Mouse (Mus musculus) layer of hippocampus, postnatal 25 days (tissue): ENCODE data around the gene Prpf6. TPM values are rescaled to one million over a fixed set of nuclear protein-coding genes. Genes with fewer than 3 reads are reported as not detected.

Experiments
- DNase-seq, 2 experiments: peaks; one replicate each; pipeline ENCODE4 v3.0.0; 2022; ENCODE audit warnings: mixed read lengths in 2 of 2, low spot score in 1 of 2; ENCODE audit errors: extremely low spot score in 1 of 2
- total RNA-seq, 2 experiments: library from RNA; stranded (reverse); gene quantifications; 2 replicates each; pipeline ENCODE4 v1.2.3; 2021

The Prpf6 gene
- total RNA-seq, 2 experiments from 2014 or later = 57.9 to 58.8 TPM

GRCm38 (mm10) chr2:181648926-181649325 lies 57.3 kb downstream of the Prpf6 start:
- no peak for DNase-seq

GRCm38 (mm10) chr2:181653065-181653464 lies 61.4 kb downstream of the Prpf6 start:
- DNase-seq = no peak

- DNase-seq = no peak
These were observed 61.9 kb downstream of the Prpf6 start for GRCm38 (mm10) chr2:181653523-181653922.

GRCm38 (mm10) chr2:181656734-181657133 lies 65.1 kb downstream of the Prpf6 start, which contains the start of gene Gm29797:
Gene Gm29797, plus strand, starts transcription at chr2:181657034.
- no peak for DNase-seq

- no peak for DNase-seq
These were observed 65.8 kb downstream of the Prpf6 start for GRCm38 (mm10) chr2:181657441-181657840.

GRCm38 (mm10) chr2:181658528-181658927 lies 66.9 kb downstream of the Prpf6 start:
- no peak for DNase-seq

- DNase-seq = peak; percentile 55
These were observed 67.4 kb downstream of the Prpf6 start for GRCm38 (mm10) chr2:181658930-181659555.

- peak; percentile 75 to 84 for DNase-seq
These were observed 68.0 kb downstream of the Prpf6 start for GRCm38 (mm10) chr2:181659609-181660055.

- DNase-seq = no peak
These were observed 71.1 kb downstream of the Prpf6 start for GRCm38 (mm10) chr2:181662620-181663297.

- DNase-seq = no peak
These were observed 71.6 kb downstream of the Prpf6 start for GRCm38 (mm10) chr2:181663298-181663630.

- no peak for DNase-seq
These were observed 78.7 kb downstream of the Prpf6 start for GRCm38 (mm10) chr2:181670285-181670912.

GRCm38 (mm10) chr2:181670913-181671311 lies 79.2 kb downstream of the Prpf6 start:
- DNase-seq = no peak

GRCm38 (mm10) chr2:181671326-181671725 lies 79.7 kb downstream of the Prpf6 start, which contains the start of gene Sox18:
Gene Sox18, minus strand, starts transcription at chr2:181671640.
- DNase-seq = no peak

- DNase-seq = no peak
These were observed 80.3 kb downstream of the Prpf6 start for GRCm38 (mm10) chr2:181671984-181672383.

- DNase-seq = no peak
These were observed 81.8 kb downstream of the Prpf6 start for GRCm38 (mm10) chr2:181673501-181673900.

GRCm38 (mm10) chr2:181674934-181675333 lies 83.3 kb downstream of the Prpf6 start:
- DNase-seq = no peak

- DNase-seq = peak in 1 of 2 experiments; percentile 45
These were observed 83.8 kb downstream of the Prpf6 start for GRCm38 (mm10) chr2:181675454-181675853.

GRCm38 (mm10) chr2:181676424-181676823 lies 84.8 kb downstream of the Prpf6 start:
- no peak for DNase-seq

GRCm38 (mm10) chr2:181677096-181677754 lies 85.6 kb downstream of the Prpf6 start:
- no peak for DNase-seq

GRCm38 (mm10) chr2:181677755-181678098 lies 86.1 kb downstream of the Prpf6 start:
- no peak for DNase-seq

GRCm38 (mm10) chr2:181678780-181679179 lies 87.1 kb downstream of the Prpf6 start:
- peak in 1 of 2 experiments; percentile 62 for DNase-seq
